Mouse (Mus musculus) forebrain, embryonic 11.5 days (tissue): ENCODE measurements around the gene Ltbp2. TPM values are rescaled to one million over a fixed set of nuclear protein-coding genes. Genes with fewer than 3 reads are reported as not detected.

ENCODE experiments used
- ATAC-seq: fragments of 200-750 bp; cut with Nextera tagmentation; replicated peaks from 2 replicates; pipeline ENCODE4 v1.8.0; 2017; ENCODE audit warnings: moderate TSS enrichment; ENCODE audit not compliant: low FRiP score
- DNase-seq: peaks from one replicate; pipeline ENCODE4 v3.0.0-alpha.2; 2017; ENCODE audit warnings: low spot score
- H3K27ac ChIP-seq: fragments of 300-500 bp; sonication (generic); 2 replicates; pipeline ENCODE4 v1.5.1; 2014; ENCODE audit warnings: low read depth, low read length
- H3K27me3 ChIP-seq: fragments of 300-500 bp; sonication (generic); 2 replicates; pipeline ENCODE4 v1.6.1; 2014; ENCODE audit warnings: mild to moderate bottlenecking, low read length, mixed read lengths; ENCODE audit not compliant: control insufficient read depth, insufficient read depth
- H3K36me3 ChIP-seq: fragments of 300-500 bp; sonication (generic); 2 replicates; pipeline ENCODE4 v1.6.1; 2014; ENCODE audit warnings: mild to moderate bottlenecking, low read length, moderate library complexity, mixed read lengths; ENCODE audit not compliant: control insufficient read depth, insufficient read depth
- H3K4me1 ChIP-seq: fragments of 300-500 bp; sonication (generic); replicated peaks from 2 replicates; pipeline ENCODE4 v1.6.1; 2014; ENCODE audit warnings: low read length, mixed read lengths; ENCODE audit not compliant: control insufficient read depth, insufficient read depth
- H3K4me2 ChIP-seq: fragments of 300-500 bp; sonication (generic); 2 replicates; pipeline ENCODE4 v1.6.1; 2014; ENCODE audit warnings: low read depth, mild to moderate bottlenecking, low read length, moderate library complexity, mixed read lengths; ENCODE audit not compliant: severe bottlenecking
- H3K4me3 ChIP-seq: fragments of 300-500 bp; sonication (generic); 2 replicates; pipeline ENCODE4 v1.5.1; 2014; ENCODE audit warnings: low read depth, low read length
- H3K9ac ChIP-seq: fragments of 300-500 bp; sonication (generic); 2 replicates; pipeline ENCODE4 v1.6.1; 2014; ENCODE audit warnings: low read length
- H3K9me3 ChIP-seq: fragments of 300-500 bp; sonication (generic); 2 replicates; pipeline ENCODE4 v1.6.1; 2016; ENCODE audit warnings: low read length, mixed read lengths; ENCODE audit not compliant: control insufficient read depth
- WGBS: fragments of 180-500 bp; shearing (Covaris S2); extraction: QIAGEN DNeasy Blood & Tissue Kit; methylation state at CpG from one replicate; pipeline ENCODE4 v1.1.7; 2014; 5-methylcytosine and 5-hydroxymethylcytosine counted together
- polyA plus RNA-seq: library from polyadenylated mRNA; unstranded; fragments of >200 nt; fragmentation: Nextera tagmentation; extraction: Ambion mirVana; gene quantifications from 2 replicates; pipeline ENCODE4 v1.2.1, GENCODE M21; 2014

The Ltbp2 gene
- polyA plus RNA-seq, 1 experiment from 2014 or later: not detected

GRCm38 (mm10) chr12:84890289-84890688, 14.0 kb upstream of the Ltbp2 start:
- DNase-seq (no peak), ATAC-seq (no peak)
- no peak overlapping the region for H3K9ac ChIP-seq
- H3K27ac ChIP-seq: no peak overlapping the region
- H3K4me3 ChIP-seq: no peak overlapping the region
- H3K27me3 ChIP-seq: no peaks in the 10 kb centered on the region
- H3K36me3 ChIP-seq: no peaks in the 10 kb centered on the region
- WGBS: 85% methylated on average over 15 of the region's 15 CpGs
- no peak overlapping the region for H3K4me2 ChIP-seq
- H3K4me1 ChIP-seq: no peaks in the 10 kb centered on the region
- no peaks in the 10 kb centered on the region for H3K9me3 ChIP-seq

GRCm38 (mm10) chr12:84885107-84885876, 9.0 kb upstream of the Ltbp2 start:
- Histone ChIP-seq H3K36me3 (no peaks in the 10 kb centered on the region), H3K9me3 (no peaks in the 10 kb centered on the region), H3K4me2 (no peak overlapping the region), H3K9ac (no peak overlapping the region), H3K27ac (no peak overlapping the region), H3K4me1 (no peaks in the 10 kb centered on the region), H3K4me3 (no peak overlapping the region), H3K27me3 (no peaks in the 10 kb centered on the region)
- no peak for ATAC-seq
- DNase-seq: no peak
- WGBS: 75% methylated on average over 11 of the region's 11 CpGs

GRCm38 (mm10) chr12:84884423-84885076, 8.2 kb upstream of the Ltbp2 start:
- Histone ChIP-seq H3K9me3 (no peaks in the 10 kb centered on the region), H3K4me2 (no peak overlapping the region), H3K4me3 (no peak overlapping the region), H3K36me3 (no peaks in the 10 kb centered on the region), H3K27ac (no peak overlapping the region), H3K4me1 (no peaks in the 10 kb centered on the region), H3K9ac (no peak overlapping the region), H3K27me3 (no peaks in the 10 kb centered on the region)
- DNase-seq (no peak), ATAC-seq (no peak)
- 86% methylated on average over 7 of the region's 7 CpGs for WGBS

- Histone ChIP-seq H3K9me3 (no peaks in the 10 kb centered on the region), H3K4me3 (no peak overlapping the region), H3K4me1 (no peaks in the 10 kb centered on the region), H3K27ac (no peak overlapping the region), H3K4me2 (no peak overlapping the region), H3K27me3 (no peaks in the 10 kb centered on the region), H3K36me3 (no peaks in the 10 kb centered on the region), H3K9ac (no peak overlapping the region)
- no peak for DNase-seq
- 79% methylated on average over 4 of the region's 4 CpGs for WGBS
- ATAC-seq: no peak
These were observed 6.5 kb upstream of the Ltbp2 start for GRCm38 (mm10) chr12:84882796-84883195.

GRCm38 (mm10) chr12:84880091-84880490, 3.8 kb upstream of the Ltbp2 start:
- Histone ChIP-seq H3K4me2 (no peak overlapping the region), H3K9me3 (no peaks in the 10 kb centered on the region), H3K4me1 (peaks cover 7% of the 10 kb centered on the region; the same call in 1 of the 2 replicates), H3K36me3 (no peaks in the 10 kb centered on the region), H3K27ac (no peak overlapping the region), H3K4me3 (no peak overlapping the region), H3K27me3 (peaks cover 26% of the 10 kb centered on the region), H3K9ac (no peak overlapping the region)
- ATAC-seq (no peak), DNase-seq (no peak)
- WGBS: 62% methylated on average over 11 of the region's 11 CpGs

- 1% methylated on average over 59 of the region's 59 CpGs for WGBS
- no peak for ATAC-seq
- peak overlapping the region; percentile 21 for H3K4me3 ChIP-seq
- DNase-seq: peak; percentile 57
- H3K36me3 ChIP-seq: no peaks in the 10 kb centered on the region
- H3K4me2 ChIP-seq: peak overlapping the region; percentile 42; the same call in 1 of the 2 replicates
- peaks cover 7% of the 10 kb centered on the region; the same call in 1 of the 2 replicates for H3K4me1 ChIP-seq
- no peak overlapping the region for H3K27ac ChIP-seq
- no peak overlapping the region for H3K9ac ChIP-seq
- H3K27me3 ChIP-seq: peaks cover 40% of the 10 kb centered on the region
- no peaks in the 10 kb centered on the region for H3K9me3 ChIP-seq
These were observed 411 bp downstream of the Ltbp2 start for GRCm38 (mm10) chr12:84875761-84876480.

GRCm38 (mm10) chr12:84873434-84873833, 2.9 kb downstream of the Ltbp2 start:
- DNase-seq (no peak), ATAC-seq (no peak)
- peaks cover 40% of the 10 kb centered on the region for H3K27me3 ChIP-seq
- H3K36me3 ChIP-seq: no peaks in the 10 kb centered on the region
- 0% methylated on average over 3 of the region's 3 CpGs for WGBS
- no peak overlapping the region for H3K4me3 ChIP-seq
- H3K9me3 ChIP-seq: no peaks in the 10 kb centered on the region
- H3K4me2 ChIP-seq: no peak overlapping the region
- peaks cover 7% of the 10 kb centered on the region; the same call in 1 of the 2 replicates for H3K4me1 ChIP-seq
- no peak overlapping the region for H3K9ac ChIP-seq
- no peak overlapping the region for H3K27ac ChIP-seq

- H3K27ac ChIP-seq: no peak overlapping the region
- no peaks in the 10 kb centered on the region for H3K9me3 ChIP-seq
- WGBS: 71% methylated on average over 2 of the region's 2 CpGs
- H3K27me3 ChIP-seq: peaks cover 37% of the 10 kb centered on the region
- peaks cover 7% of the 10 kb centered on the region; the same call in 1 of the 2 replicates for H3K4me1 ChIP-seq
- H3K4me3 ChIP-seq: no peak overlapping the region
- ATAC-seq: no peak
- H3K9ac ChIP-seq: no peak overlapping the region
- H3K4me2 ChIP-seq: no peak overlapping the region
- DNase-seq: no peak
- no peaks in the 10 kb centered on the region for H3K36me3 ChIP-seq
These were observed 4.0 kb downstream of the Ltbp2 start for GRCm38 (mm10) chr12:84872310-84872709.
